Mouse (Mus musculus): Measurements from ENCODE around the gene Tmem26.
A peak's percentile ranks its signal among the peaks of the same experiment; 100 is the strongest.

The Tmem26 gene

GRCm38 (mm10) chr10:68759789-68760188 is 36.3 kb downstream of the Tmem26 start:
- DNase-seq = no peak

- DNase-seq = peak; percentile 14
Observed at GRCm38 (mm10) chr10:68781067-68781868, 57.8 kb downstream of the Tmem26 start.

- DNase-seq = no peak
Observed at GRCm38 (mm10) chr10:68782724-68783123, 59.3 kb downstream of the Tmem26 start.

GRCm38 (mm10) chr10:68783856-68784255 is 60.4 kb downstream of the Tmem26 start:
- no peak for DNase-seq

GRCm38 (mm10) chr10:68784463-68784862 is 61.0 kb downstream of the Tmem26 start:
- DNase-seq = no peak

- DNase-seq = peak; percentile 83
Observed at GRCm38 (mm10) chr10:68795466-68795865, 72.0 kb downstream of the Tmem26 start.

GRCm38 (mm10) chr10:68799883-68800282 is 76.4 kb downstream of the Tmem26 start:
- DNase-seq = peak; percentile 69

- no peak for DNase-seq
Observed at GRCm38 (mm10) chr10:68800339-68800738, 76.9 kb downstream of the Tmem26 start.

GRCm38 (mm10) chr10:68806328-68806727 is 82.9 kb downstream of the Tmem26 start:
- DNase-seq = no peak

- no peak for DNase-seq
Observed at GRCm38 (mm10) chr10:68810958-68811357, 87.5 kb downstream of the Tmem26 start.

- DNase-seq = no peak
Observed at GRCm38 (mm10) chr10:68812699-68813098, 89.3 kb downstream of the Tmem26 start.

- no peak for DNase-seq
Observed at GRCm38 (mm10) chr10:68817281-68817680, 93.8 kb downstream of the Tmem26 start.

- no peak for DNase-seq
Observed at GRCm38 (mm10) chr10:68818065-68818759, 94.8 kb downstream of the Tmem26 start.

- no peak for DNase-seq
Observed at GRCm38 (mm10) chr10:68824519-68824918, 101.1 kb downstream of the Tmem26 start.

Data from kidney, postnatal 14 days (tissue).